Mouse (Mus musculus) lung, postnatal 36 days (tissue): ENCODE measurements around the gene Magi3.

ENCODE experiments used
- DNase-seq: peaks from one replicate; pipeline ENCODE4 v3.0.0; 2022; ENCODE audit warnings: mixed read lengths

Gene Magi3

GRCm38 (mm10) chr3:104189234-104189633, 30.9 kb downstream of the Magi3 start:
- no peak for DNase-seq

GRCm38 (mm10) chr3:104184270-104184669, 35.9 kb downstream of the Magi3 start:
- no peak for DNase-seq

- no peak for DNase-seq
Measured at GRCm38 (mm10) chr3:104183656-104184055, 36.5 kb downstream of the Magi3 start.

- no peak for DNase-seq
Measured at GRCm38 (mm10) chr3:104182711-104183110, 37.5 kb downstream of the Magi3 start.

GRCm38 (mm10) chr3:104161347-104161746, 58.8 kb downstream of the Magi3 start:
- DNase-seq, result no peak

GRCm38 (mm10) chr3:104160603-104161002, 59.6 kb downstream of the Magi3 start:
- DNase-seq, result no peak

GRCm38 (mm10) chr3:104150146-104150545, 70.0 kb downstream of the Magi3 start:
- DNase-seq, result no peak

- peak; percentile 60 for DNase-seq
Measured at GRCm38 (mm10) chr3:104142376-104142775, 77.8 kb downstream of the Magi3 start.

- DNase-seq, result no peak
Measured at GRCm38 (mm10) chr3:104138953-104139450, 81.2 kb downstream of the Magi3 start.

GRCm38 (mm10) chr3:104125628-104126027, 94.5 kb downstream of the Magi3 start:
- DNase-seq, result no peak

- DNase-seq, result no peak
Measured at GRCm38 (mm10) chr3:104123846-104124245, 96.3 kb downstream of the Magi3 start.

- no peak for DNase-seq
Measured at GRCm38 (mm10) chr3:104109478-104109877, 110.7 kb downstream of the Magi3 start.

- peak; percentile 83 for DNase-seq
Measured at GRCm38 (mm10) chr3:104104942-104105341, 115.2 kb downstream of the Magi3 start.

GRCm38 (mm10) chr3:104101721-104102120, 118.5 kb downstream of the Magi3 start:
- DNase-seq, result peak; percentile 16

- no peak for DNase-seq
Measured at GRCm38 (mm10) chr3:104101249-104101648, 118.9 kb downstream of the Magi3 start.

GRCm38 (mm10) chr3:104095936-104096335, 124.2 kb downstream of the Magi3 start:
- peak; percentile 61 for DNase-seq

- DNase-seq, result peak; percentile 19
Measured at GRCm38 (mm10) chr3:104094646-104095045, 125.5 kb downstream of the Magi3 start.

- DNase-seq, result peak; percentile 56
Measured at GRCm38 (mm10) chr3:104092759-104093158, 127.4 kb downstream of the Magi3 start.

GRCm38 (mm10) chr3:104082031-104082430, 138.1 kb downstream of the Magi3 start:
- DNase-seq, result no peak

- peak; percentile 29 for DNase-seq
Measured at GRCm38 (mm10) chr3:104078725-104079124, 141.4 kb downstream of the Magi3 start.

- DNase-seq, result no peak
Measured at GRCm38 (mm10) chr3:104069395-104069794, 150.8 kb downstream of the Magi3 start.

GRCm38 (mm10) chr3:104059001-104059622, 161.1 kb downstream of the Magi3 start:
- DNase-seq, result no peak

- DNase-seq, result no peak
Measured at GRCm38 (mm10) chr3:104032747-104033146, 187.4 kb downstream of the Magi3 start.

- DNase-seq, result no peak
Measured at GRCm38 (mm10) chr3:104032086-104032485, 188.1 kb downstream of the Magi3 start.

GRCm38 (mm10) chr3:104026938-104027337, 193.2 kb downstream of the Magi3 start:
- no peak for DNase-seq
